Mouse (Mus musculus): ENCODE data around the gene Zfp982.

Zfp982 gene

DNA sequence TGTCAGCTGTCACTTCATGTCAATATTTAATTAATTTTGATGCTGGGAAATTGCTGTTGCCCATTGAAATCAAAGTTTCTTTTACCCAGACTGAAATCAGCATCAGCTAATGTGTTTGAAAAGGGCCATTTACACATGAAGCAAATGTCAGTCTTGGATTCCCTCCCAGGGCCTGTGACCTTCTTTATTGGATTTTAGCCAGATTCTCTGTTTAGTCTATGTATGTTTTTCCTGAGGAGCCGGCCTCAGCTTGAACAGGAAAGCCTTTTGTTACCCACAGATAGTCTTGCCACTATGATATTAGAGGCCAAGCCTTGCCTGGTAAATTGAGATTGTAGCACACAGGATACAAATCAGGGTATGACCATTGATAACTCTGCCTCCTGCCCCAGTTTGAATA is 66.9 kb downstream of the Zfp982 start:
- peak; percentile 58 for DNase-seq (ENCODE audit: low read depth)

All from 416B (cell line).